Mouse (Mus musculus): ENCODE results near the gene Steap3. TPM values are rescaled to one million over a fixed set of nuclear protein-coding genes. Genes with fewer than 3 reads are reported as not detected.

Steap3 gene
- polyA plus RNA-seq, 1 experiment from 2014 or later: 46.7 TPM

GRCm38 (mm10) chr1:120251193-120251592 lies 21.3 kb downstream of the Steap3 start:
- H3K27me3 ChIP-seq: no peaks in the 10 kb centered on the region
- DNase-seq: no peak
- no peak overlapping the region for H3K4me3 ChIP-seq (replicated peaks)
- H3K9ac ChIP-seq: 0 out of 2 replicates have a peak overlapping the region, but pooled peaks have one; percentile 4
- H3K36me3 ChIP-seq: peaks cover 66% of the 10 kb centered on the region
- no peaks in the 10 kb centered on the region for H3K9me3 ChIP-seq (replicated peaks)
- peaks cover 70% of the 10 kb centered on the region for H3K4me1 ChIP-seq (replicated peaks)
- no peak overlapping the region for H3K4me2 ChIP-seq
- no peak for ATAC-seq (ENCODE audit: low read depth)
- 91% methylated on average over 1 of the region's 1 CpGs for WGBS (ENCODE audit: insufficient replicate concordance)
- peak overlapping the region; percentile 30 for H3K27ac ChIP-seq

GRCm38 (mm10) chr1:120250586-120250985 lies 21.9 kb downstream of the Steap3 start:
- Histone ChIP-seq H3K4me2 (no peak overlapping the region), H3K9ac (no peak overlapping the region), H3K4me3 (replicated peaks) (no peak overlapping the region), H3K9me3 (replicated peaks) (no peaks in the 10 kb centered on the region), H3K4me1 (replicated peaks) (peaks cover 70% of the 10 kb centered on the region), H3K36me3 (peaks cover 71% of the 10 kb centered on the region), H3K27ac (peak overlapping the region; percentile 30; the same call in 1 of the 2 replicates), H3K27me3 (no peaks in the 10 kb centered on the region)
- 55% methylated on average over 3 of the region's 3 CpGs for WGBS (ENCODE audit: insufficient replicate concordance)
- ATAC-seq (ENCODE audit: low read depth) (peak; percentile 59), DNase-seq (no peak)

- Histone ChIP-seq H3K4me2 (no peak overlapping the region), H3K9me3 (replicated peaks) (no peaks in the 10 kb centered on the region), H3K4me3 (replicated peaks) (no peak overlapping the region), H3K36me3 (peaks cover 69% of the 10 kb centered on the region), H3K27me3 (no peaks in the 10 kb centered on the region), H3K9ac (no peak overlapping the region), H3K4me1 (replicated peaks) (peaks cover 69% of the 10 kb centered on the region), H3K27ac (no peak overlapping the region)
- DNase-seq (no peak), ATAC-seq (ENCODE audit: low read depth) (no peak)
- WGBS (ENCODE audit: insufficient replicate concordance): 75% methylated on average over 5 of the region's 5 CpGs
Measured at GRCm38 (mm10) chr1:120249842-120250241, 22.7 kb downstream of the Steap3 start.

GRCm38 (mm10) chr1:120248156-120248555 lies 24.3 kb downstream of the Steap3 start:
- H3K4me3 ChIP-seq (replicated peaks): no peak overlapping the region
- no peak for ATAC-seq (ENCODE audit: low read depth)
- H3K9ac ChIP-seq: no peak overlapping the region
- H3K27ac ChIP-seq: no peak overlapping the region
- H3K4me1 ChIP-seq (replicated peaks): peaks cover 62% of the 10 kb centered on the region
- DNase-seq: no peak
- H3K27me3 ChIP-seq: no peaks in the 10 kb centered on the region
- whole genome bisulfite sequencing (ENCODE audit: insufficient replicate concordance): 83% methylated on average over 5 of the region's 5 CpGs
- H3K36me3 ChIP-seq: peaks cover 70% of the 10 kb centered on the region
- no peaks in the 10 kb centered on the region for H3K9me3 ChIP-seq (replicated peaks)
- no peak overlapping the region for H3K4me2 ChIP-seq

GRCm38 (mm10) chr1:120247351-120247750 lies 25.2 kb downstream of the Steap3 start:
- 50% methylated on average over 3 of the region's 3 CpGs for WGBS (ENCODE audit: insufficient replicate concordance)

GRCm38 (mm10) chr1:120246946-120247345 lies 25.6 kb downstream of the Steap3 start:
- Histone ChIP-seq H3K9ac (no peak overlapping the region), H3K27ac (no peak overlapping the region), H3K36me3 (peaks cover 70% of the 10 kb centered on the region), H3K27me3 (no peaks in the 10 kb centered on the region), H3K9me3 (replicated peaks) (no peaks in the 10 kb centered on the region), H3K4me1 (replicated peaks) (peaks cover 53% of the 10 kb centered on the region), H3K4me2 (no peak overlapping the region), H3K4me3 (replicated peaks) (no peak overlapping the region)
- DNase-seq: no peak
- ATAC-seq (ENCODE audit: low read depth): no peak
- 85% methylated on average over 8 of the region's 8 CpGs for WGBS (ENCODE audit: insufficient replicate concordance)

More at GRCm38 (mm10) chr1:120247351-120247750, 25.2 kb downstream of the Steap3 start:
- peaks cover 70% of the 10 kb centered on the region for H3K36me3 ChIP-seq
- peaks cover 57% of the 10 kb centered on the region for H3K4me1 ChIP-seq (replicated peaks)
- H3K9me3 ChIP-seq (replicated peaks): no peaks in the 10 kb centered on the region
- H3K27ac ChIP-seq: no peak overlapping the region
- H3K9ac ChIP-seq: no peak overlapping the region
- H3K4me2 ChIP-seq: no peak overlapping the region
- H3K27me3 ChIP-seq: no peaks in the 10 kb centered on the region
- DNase-seq: no peak
- no peak overlapping the region for H3K4me3 ChIP-seq (replicated peaks)
- no peak for ATAC-seq (ENCODE audit: low read depth)

- peaks cover 82% of the 10 kb centered on the region for H3K36me3 ChIP-seq
- no peak overlapping the region for H3K4me2 ChIP-seq
- no peaks in the 10 kb centered on the region for H3K9me3 ChIP-seq (replicated peaks)
- H3K4me1 ChIP-seq (replicated peaks): peaks cover 41% of the 10 kb centered on the region
- H3K27ac ChIP-seq: no peak overlapping the region
- H3K9ac ChIP-seq: no peak overlapping the region
- no peak overlapping the region for H3K4me3 ChIP-seq (replicated peaks)
- ATAC-seq (ENCODE audit: low read depth) (peak; percentile 12; the same call in 1 of the 2 replicates), DNase-seq (no peak)
- 52% methylated on average over 4 of the region's 4 CpGs for WGBS (ENCODE audit: insufficient replicate concordance)
- no peaks in the 10 kb centered on the region for H3K27me3 ChIP-seq
Measured at GRCm38 (mm10) chr1:120245661-120246131, 26.8 kb downstream of the Steap3 start.

GRCm38 (mm10) chr1:120244646-120245045 lies 27.9 kb downstream of the Steap3 start:
- Histone ChIP-seq H3K4me3 (replicated peaks) (no peak overlapping the region), H3K27me3 (no peaks in the 10 kb centered on the region), H3K4me2 (no peak overlapping the region), H3K36me3 (peaks cover 92% of the 10 kb centered on the region), H3K9ac (no peak overlapping the region), H3K4me1 (replicated peaks) (peaks cover 30% of the 10 kb centered on the region), H3K9me3 (replicated peaks) (no peaks in the 10 kb centered on the region), H3K27ac (no peak overlapping the region)
- WGBS (ENCODE audit: insufficient replicate concordance): 87% methylated on average over 11 of the region's 11 CpGs
- no peak for DNase-seq
- ATAC-seq (ENCODE audit: low read depth): no peak

GRCm38 (mm10) chr1:120243987-120244386 lies 28.5 kb downstream of the Steap3 start:
- Histone ChIP-seq H3K9me3 (replicated peaks) (no peaks in the 10 kb centered on the region), H3K4me3 (replicated peaks) (no peak overlapping the region), H3K36me3 (peaks cover 96% of the 10 kb centered on the region), H3K27ac (no peak overlapping the region), H3K27me3 (no peaks in the 10 kb centered on the region), H3K4me1 (replicated peaks) (peaks cover 28% of the 10 kb centered on the region), H3K9ac (no peak overlapping the region), H3K4me2 (no peak overlapping the region)
- WGBS (ENCODE audit: insufficient replicate concordance): 88% methylated on average over 11 of the region's 11 CpGs
- no peak for DNase-seq
- no peak for ATAC-seq (ENCODE audit: low read depth)

GRCm38 (mm10) chr1:120237068-120237467 lies 35.4 kb downstream of the Steap3 start:
- no peak for ATAC-seq (ENCODE audit: low read depth)

GRCm38 (mm10) chr1:120236424-120236823 lies 36.1 kb downstream of the Steap3 start:
- no peak overlapping the region for H3K4me3 ChIP-seq (replicated peaks)
- no peaks in the 10 kb centered on the region for H3K27me3 ChIP-seq
- peaks cover 14% of the 10 kb centered on the region for H3K4me1 ChIP-seq (replicated peaks)
- no peak overlapping the region for H3K9ac ChIP-seq
- DNase-seq: no peak
- peaks cover 96% of the 10 kb centered on the region for H3K36me3 ChIP-seq
- no peak for ATAC-seq (ENCODE audit: low read depth)
- WGBS (ENCODE audit: insufficient replicate concordance): 86% methylated on average over 14 of the region's 14 CpGs
- no peak overlapping the region for H3K4me2 ChIP-seq
- H3K27ac ChIP-seq: no peak overlapping the region
- no peaks in the 10 kb centered on the region for H3K9me3 ChIP-seq (replicated peaks)

More at GRCm38 (mm10) chr1:120237068-120237467, 35.4 kb downstream of the Steap3 start:
- H3K4me2 ChIP-seq: no peak overlapping the region
- H3K9me3 ChIP-seq (replicated peaks): no peaks in the 10 kb centered on the region
- no peak overlapping the region for H3K9ac ChIP-seq
- no peaks in the 10 kb centered on the region for H3K27me3 ChIP-seq
- WGBS (ENCODE audit: insufficient replicate concordance): 56% methylated on average over 1 of the region's 1 CpGs
- no peak overlapping the region for H3K27ac ChIP-seq
- H3K4me3 ChIP-seq (replicated peaks): no peak overlapping the region
- H3K4me1 ChIP-seq (replicated peaks): peaks cover 8% of the 10 kb centered on the region
- DNase-seq: no peak
- H3K36me3 ChIP-seq: peaks cover 96% of the 10 kb centered on the region

GRCm38 (mm10) chr1:120235631-120236215 lies 36.8 kb downstream of the Steap3 start:
- Histone ChIP-seq H3K4me2 (no peak overlapping the region), H3K9me3 (replicated peaks) (no peaks in the 10 kb centered on the region), H3K9ac (no peak overlapping the region), H3K4me3 (replicated peaks) (no peak overlapping the region), H3K27me3 (no peaks in the 10 kb centered on the region), H3K36me3 (peaks cover 90% of the 10 kb centered on the region), H3K27ac (no peak overlapping the region), H3K4me1 (replicated peaks) (peaks cover 21% of the 10 kb centered on the region)
- WGBS (ENCODE audit: insufficient replicate concordance): 91% methylated on average over 6 of the region's 6 CpGs
- DNase-seq (no peak), ATAC-seq (ENCODE audit: low read depth) (no peak)

Measured in liver, embryonic 13.5 days (tissue).